In genomic region chr8:46936039-46936438, GRCm38 (mm10) we compare ENCODE assay signal across 8 mouse cellular contexts. TPM values are rescaled to one million over a fixed set of nuclear protein-coding genes. Genes with fewer than 3 reads are reported as not detected.
DNase-seq lines count a peak whose midpoint lies in the region; ATAC-seq lines count a peak whose summit lies in the region.

No protein-coding gene starts in this region.

- H3K4me3 ChIP-seq in forebrain, embryonic 10.5 days, result no peak overlapping the region
- no peak overlapping the region for H3K4me3 ChIP-seq in forebrain, embryonic 12.5 days (replicated peaks)
- no peak overlapping the region for H3K4me3 ChIP-seq in midbrain, embryonic 10.5 days
- no peak overlapping the region for H3K4me3 ChIP-seq in midbrain, embryonic 13.5 days (replicated peaks)
- no peak overlapping the region for H3K4me3 ChIP-seq in hindbrain, embryonic 16.5 days (ENCODE audit: low read length)
- H3K4me3 ChIP-seq in midbrain, embryonic 16.5 days (ENCODE audit: low read depth, low read length), result no peak overlapping the region

- no peak overlapping the region for H3K4me2 ChIP-seq in forebrain, embryonic 12.5 days
- H3K4me2 ChIP-seq in midbrain, embryonic 13.5 days (replicated peaks), result no peak overlapping the region
- H3K4me2 ChIP-seq in hindbrain, embryonic 16.5 days (ENCODE audit: low read length), result peak overlapping the region; percentile 47
- H3K4me2 ChIP-seq in midbrain, embryonic 16.5 days (ENCODE audit: low read length), result peak overlapping the region; percentile 38

- peaks cover 13% of the 10 kb centered on the region for H3K4me1 ChIP-seq in forebrain, embryonic 10.5 days
- H3K4me1 ChIP-seq in forebrain, embryonic 12.5 days, result no peaks in the 10 kb centered on the region
- peaks cover 9% of the 10 kb centered on the region for H3K4me1 ChIP-seq in midbrain, embryonic 10.5 days
- 0 out of 2 replicates have a peak, but pooled peaks cover 4% of the 10 kb centered on the region for H3K4me1 ChIP-seq in midbrain, embryonic 13.5 days (replicated peaks)
- no peaks in the 10 kb centered on the region; the same call in 1 of the 2 replicates for H3K4me1 ChIP-seq in hindbrain, embryonic 16.5 days (ENCODE audit: control insufficient read depth, insufficient read depth, low read depth, low read length)
- H3K4me1 ChIP-seq in midbrain, embryonic 16.5 days (ENCODE audit: control insufficient read depth, insufficient read depth, low read length), result no peaks in the 10 kb centered on the region

- H3K27ac ChIP-seq in forebrain, embryonic 10.5 days, result peak overlapping the region; percentile 58; the same call in 1 of the 2 replicates
- H3K27ac ChIP-seq in forebrain, embryonic 12.5 days, result no peak overlapping the region
- no peak overlapping the region for H3K27ac ChIP-seq in midbrain, embryonic 10.5 days (replicated peaks)
- no peak overlapping the region for H3K27ac ChIP-seq in midbrain, embryonic 13.5 days
- H3K27ac ChIP-seq in hindbrain, embryonic 16.5 days (ENCODE audit: low read depth, low read length), result no peak overlapping the region
- H3K27ac ChIP-seq in midbrain, embryonic 16.5 days (ENCODE audit: low read length), result no peak overlapping the region

- 26% methylated on average over 8 of the region's 8 CpGs for WGBS in forebrain, embryonic 10.5 days
- WGBS in forebrain, embryonic 12.5 days, result 26% methylated on average over 8 of the region's 8 CpGs
- 22% methylated on average over 8 of the region's 8 CpGs for WGBS in midbrain, embryonic 10.5 days
- WGBS in midbrain, embryonic 13.5 days, result 17% methylated on average over 8 of the region's 8 CpGs
- 17% methylated on average over 8 of the region's 8 CpGs for WGBS in hindbrain, embryonic 16.5 days
- 21% methylated on average over 8 of the region's 8 CpGs for WGBS in midbrain, embryonic 16.5 days

- no peak for DNase-seq in forebrain, embryonic 10.5 days (ENCODE audit: extremely low spot score, low spot score)
- peak; percentile 19 for DNase-seq in midbrain, embryonic 10.5 days (ENCODE audit: low spot score)
- DNase-seq in adrenal gland, postnatal 25 days, result no peak
- DNase-seq in adrenal gland, postnatal 4 days (ENCODE audit: low spot score in 2 of 2), result no peak

- no peaks in the 10 kb centered on the region for H3K36me3 ChIP-seq in forebrain, embryonic 10.5 days (replicated peaks)
- H3K36me3 ChIP-seq in forebrain, embryonic 12.5 days (replicated peaks), result no peaks in the 10 kb centered on the region
- no peaks in the 10 kb centered on the region for H3K36me3 ChIP-seq in midbrain, embryonic 10.5 days
- H3K36me3 ChIP-seq in midbrain, embryonic 13.5 days, result no peaks in the 10 kb centered on the region
- H3K36me3 ChIP-seq in hindbrain, embryonic 16.5 days (ENCODE audit: control insufficient read depth, insufficient read depth, low read length), result no peaks in the 10 kb centered on the region
- H3K36me3 ChIP-seq in midbrain, embryonic 16.5 days (ENCODE audit: control insufficient read depth, insufficient read depth, low read length), result no peaks in the 10 kb centered on the region

- H3K9ac ChIP-seq in forebrain, embryonic 12.5 days, result no peak overlapping the region
- no peak overlapping the region for H3K9ac ChIP-seq in midbrain, embryonic 13.5 days (replicated peaks)
- H3K9ac ChIP-seq in hindbrain, embryonic 16.5 days (ENCODE audit: low read depth, low read length), result peak overlapping the region; percentile 42; the same call in 1 of the 2 replicates
- H3K9ac ChIP-seq in midbrain, embryonic 16.5 days (ENCODE audit: low read depth, low read length), result no peak overlapping the region

- H3K27me3 ChIP-seq in forebrain, embryonic 10.5 days (ENCODE audit: poor library complexity, severe bottlenecking), result peaks cover 8% of the 10 kb centered on the region
- 0 out of 2 replicates have a peak, but pooled peaks cover 5% of the 10 kb centered on the region for H3K27me3 ChIP-seq in forebrain, embryonic 12.5 days
- H3K27me3 ChIP-seq in midbrain, embryonic 10.5 days (ENCODE audit: low read depth, poor library complexity, severe bottlenecking), result peaks cover 10% of the 10 kb centered on the region; the same call in 1 of the 2 replicates
- H3K27me3 ChIP-seq in midbrain, embryonic 13.5 days, result 0 out of 2 replicates have a peak, but pooled peaks cover 3% of the 10 kb centered on the region
- no peaks in the 10 kb centered on the region for H3K27me3 ChIP-seq in hindbrain, embryonic 16.5 days (replicated peaks; ENCODE audit: control insufficient read depth, insufficient read depth, low read length)
- no peaks in the 10 kb centered on the region; the same call in 1 of the 2 replicates for H3K27me3 ChIP-seq in midbrain, embryonic 16.5 days (ENCODE audit: control insufficient read depth, insufficient read depth, low read depth, low read length)

- ATAC-seq in forebrain, embryonic 12.5 days (ENCODE audit: low FRiP score), result no peak
- ATAC-seq in midbrain, embryonic 13.5 days, result no peak
- peak; percentile 54 for ATAC-seq in hindbrain, embryonic 16.5 days
- ATAC-seq in midbrain, embryonic 16.5 days, result 0 out of 2 replicates have a peak, but pooled peaks have one; percentile 25

- peaks cover 8% of the 10 kb centered on the region for H3K9me3 ChIP-seq in forebrain, embryonic 10.5 days
- H3K9me3 ChIP-seq in forebrain, embryonic 12.5 days, result no peaks in the 10 kb centered on the region
- peaks cover 15% of the 10 kb centered on the region; the same call in 1 of the 2 replicates for H3K9me3 ChIP-seq in midbrain, embryonic 10.5 days (replicated peaks)
- peaks cover 3% of the 10 kb centered on the region; the same call in 1 of the 2 replicates for H3K9me3 ChIP-seq in midbrain, embryonic 13.5 days
- H3K9me3 ChIP-seq in hindbrain, embryonic 16.5 days (ENCODE audit: control insufficient read depth, low read length), result no peaks in the 10 kb centered on the region
- no peaks in the 10 kb centered on the region for H3K9me3 ChIP-seq in midbrain, embryonic 16.5 days (replicated peaks; ENCODE audit: control insufficient read depth, low read length, poor library complexity, severe bottlenecking)

RNA-seq across cellular contexts. Expression of gene Enpp6, which starts 50.6 kb away (rescaled TPM):
- 0.11 TPM in 1 of 2 replicates, not detected in the other for polyA plus RNA-seq in forebrain, embryonic 10.5 days (2016; fragmentation: Nextera tagmentation; extraction: Ambion mirVana)
- 0.14 and 0.24 TPM in 2 replicates for polyA plus RNA-seq in forebrain, embryonic 12.5 days (2016; fragmentation: Nextera tagmentation; extraction: Ambion mirVana)
- polyA plus RNA-seq in midbrain, embryonic 10.5 days (2016; fragmentation: Nextera tagmentation; extraction: Ambion mirVana), result 0.16 and 0.17 TPM in 2 replicates
- 0.16 and 0.35 TPM in 2 replicates for polyA plus RNA-seq in midbrain, embryonic 13.5 days (2015; fragmentation: Nextera tagmentation; extraction: Ambion mirVana)
- 1.2 and 1.6 TPM in 2 replicates for polyA plus RNA-seq in hindbrain, embryonic 16.5 days (2015; fragmentation: Nextera tagmentation; extraction: Ambion mirVana)
- 0.06 and 0.31 TPM in 2 replicates for polyA plus RNA-seq in midbrain, embryonic 16.5 days (2015; fragmentation: Nextera tagmentation; extraction: Ambion mirVana)
- 2.6 and 5.8 TPM in 2 replicates for total RNA-seq in adrenal gland, postnatal 25 days (2021)
- total RNA-seq in adrenal gland, postnatal 4 days (2021), result 1 to 10 TPM; 2.5 to 2.6 TPM

Comparison
In these comparisons a context has a peak if more than half of its experiments do, and no peak if none do; other contexts are left out.
1. ATAC-seq: peak in hindbrain, embryonic 16.5 days (single experiment) and midbrain, embryonic 16.5 days (single experiment); none in forebrain, embryonic 12.5 days (single experiment) and midbrain, embryonic 13.5 days (single experiment).
2. H3K4me2 ChIP-seq: peak in hindbrain, embryonic 16.5 days (single experiment) and midbrain, embryonic 16.5 days (single experiment); none in forebrain, embryonic 12.5 days (single experiment) and midbrain, embryonic 13.5 days (single experiment).